Mouse (Mus musculus) thymus, postnatal 36 days (tissue): ENCODE measurements around the gene Npdc1.
"Not testable (repeated sequence)": the region's sequence is repeated elsewhere in the genome, so short reads cannot be mapped to it uniquely, and the experiment has no call there.

ENCODE experiments used
- DNase-seq, 2 experiments: peaks; one replicate each; pipeline ENCODE4 v3.0.0; 2022; ENCODE audit warnings: mixed read lengths in 2 of 2

The Npdc1 gene

DNA sequence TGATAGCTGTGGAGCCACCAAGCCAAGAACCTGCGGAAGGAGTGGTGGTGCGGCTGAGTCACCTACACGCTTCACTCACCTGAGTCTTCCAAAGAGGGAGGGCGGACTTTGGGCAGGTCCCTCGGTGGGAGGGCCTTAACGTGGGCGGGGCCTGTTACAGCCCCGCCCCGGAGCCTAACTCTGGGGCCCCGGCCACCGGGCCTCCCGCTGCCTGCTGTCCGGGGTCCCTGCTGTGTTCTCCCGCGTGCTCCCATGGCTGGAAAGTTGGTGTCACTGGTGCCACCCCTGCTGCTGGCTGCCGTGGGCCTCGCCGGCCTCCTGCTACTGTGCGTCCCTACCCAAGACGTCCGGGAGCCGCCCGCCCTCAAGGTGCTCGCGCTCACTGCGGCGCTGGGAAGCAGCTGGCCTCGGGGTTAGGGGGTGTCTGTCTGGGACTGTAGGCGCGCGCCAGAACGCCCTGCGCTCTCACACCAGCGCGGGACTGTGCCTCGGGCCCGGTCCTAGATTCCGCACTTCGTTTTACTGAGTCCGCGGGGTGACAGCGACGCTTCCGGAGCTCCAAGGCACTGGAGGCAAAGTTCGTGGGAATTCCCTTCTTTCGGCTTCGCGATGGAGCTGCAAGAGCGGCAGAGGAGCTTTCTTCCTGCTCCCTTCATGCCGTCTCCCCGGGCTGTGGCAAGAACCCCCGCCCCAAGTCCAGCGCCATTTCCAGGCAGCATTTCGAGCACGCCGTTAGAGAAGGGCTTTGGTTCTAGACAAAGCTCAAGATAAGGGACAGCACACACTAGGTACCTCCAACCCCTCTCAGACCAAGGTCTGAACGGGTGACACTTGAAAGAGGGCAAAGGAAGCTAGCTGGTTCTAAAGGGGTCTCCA, 3.2 kb upstream of the Npdc1 start, which contains the start of gene Entpd2:
Gene Entpd2, plus strand, starts transcription at position 154 of the 876 bp plus-strand sequence.
- no peak for DNase-seq

DNA sequence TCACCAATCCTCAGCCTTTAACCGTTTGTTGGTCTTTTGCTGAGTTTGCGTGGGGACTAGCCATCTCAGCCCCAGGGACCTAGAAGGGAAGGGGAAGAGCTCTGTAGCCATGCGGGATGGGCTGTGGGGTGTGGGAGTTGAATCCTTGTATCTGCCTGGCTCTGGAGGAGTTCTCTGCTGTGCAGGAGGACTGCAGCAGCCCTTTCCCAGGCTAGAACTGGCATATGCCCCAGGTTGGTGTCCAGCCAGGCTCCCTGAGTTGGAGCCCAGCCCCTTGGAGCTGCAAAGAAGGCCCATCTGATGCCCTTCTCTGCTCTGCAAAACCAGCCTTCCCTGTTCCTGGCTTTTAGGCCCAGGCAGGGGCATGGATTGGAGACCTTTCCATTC, 2.6 kb upstream of the Npdc1 start:
- no peak for DNase-seq

DNA sequence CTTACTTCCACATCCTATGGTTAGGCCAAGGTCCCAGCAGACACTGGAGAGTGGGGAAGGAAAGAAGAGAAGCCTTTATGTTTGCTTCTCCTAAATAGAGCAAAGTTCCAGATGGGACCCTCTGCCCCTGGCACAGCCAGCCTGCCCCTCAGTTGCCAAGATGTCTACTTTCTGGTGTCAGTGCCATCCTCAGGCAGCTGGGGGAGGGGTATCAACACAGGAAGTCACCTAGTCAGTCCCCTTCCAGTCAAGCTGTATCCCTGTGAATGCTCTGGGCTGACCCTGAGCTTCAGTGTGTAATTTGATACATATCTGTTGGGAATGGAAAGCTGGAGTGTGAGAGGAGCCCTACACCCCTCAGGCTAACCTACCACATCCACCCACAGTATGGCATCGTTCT, 2.1 kb upstream of the Npdc1 start:
- no peak for DNase-seq

DNA sequence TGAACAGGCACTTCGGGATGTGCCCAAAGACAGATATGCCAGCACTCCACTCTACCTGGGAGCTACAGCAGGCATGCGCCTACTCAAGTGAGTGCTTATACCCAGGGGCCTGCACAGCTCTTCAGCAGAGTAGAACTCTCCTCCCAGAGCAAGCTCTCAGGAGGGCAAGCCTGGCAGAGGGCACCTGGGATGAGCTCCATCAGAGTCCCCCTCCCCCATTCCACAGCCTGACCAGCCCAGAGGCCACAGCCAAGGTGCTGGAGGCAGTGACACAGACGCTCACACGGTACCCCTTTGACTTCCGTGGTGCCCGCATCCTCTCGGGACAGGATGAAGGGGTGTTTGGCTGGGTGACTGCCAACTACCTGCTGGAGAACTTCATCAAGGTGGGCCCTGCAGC, 1.1 kb upstream of the Npdc1 start:
- DNase-seq: no peak

DNA sequence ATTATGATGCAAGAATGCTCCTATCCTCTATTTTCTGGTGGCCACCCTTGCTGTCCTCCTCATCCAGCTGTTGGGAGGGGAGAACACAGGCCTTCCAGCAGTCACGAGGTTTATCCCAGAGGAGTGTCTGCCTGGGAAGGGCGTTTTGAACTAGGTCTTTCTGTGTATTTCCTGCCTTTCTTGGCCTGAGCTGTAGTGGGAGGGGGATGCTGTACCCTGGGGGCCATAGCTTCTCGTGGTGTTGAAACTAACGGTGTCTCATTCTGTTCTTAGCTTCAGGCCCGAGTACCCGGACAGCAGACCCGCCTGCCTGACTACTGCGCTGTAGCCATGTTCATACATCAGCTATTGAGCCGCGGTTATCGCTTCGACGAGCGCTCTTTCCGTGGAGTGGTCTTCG, 1.1 kb downstream of the Npdc1 start:
- DNase-seq: no peak

DNA sequence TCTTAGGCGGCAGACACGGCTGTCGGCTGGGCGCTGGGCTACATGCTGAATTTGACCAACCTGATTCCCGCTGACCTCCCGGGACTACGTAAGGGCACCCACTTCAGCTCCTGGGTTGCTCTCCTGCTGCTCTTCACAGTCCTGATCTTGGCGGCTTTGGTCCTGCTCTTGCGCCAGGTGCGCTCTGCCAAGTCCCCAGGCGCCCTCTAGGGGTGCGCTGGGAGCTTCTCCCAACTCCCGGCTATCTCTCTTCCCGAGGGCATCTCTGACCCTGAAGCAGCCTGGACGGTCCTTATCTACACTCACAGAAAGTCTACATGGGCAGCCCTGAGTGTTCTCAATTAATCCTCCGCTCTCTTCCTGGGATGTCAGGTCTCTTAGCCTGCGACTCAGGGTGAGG, 1.6 kb downstream of the Npdc1 start:
- peak; percentile 30 to 49 for DNase-seq

DNA sequence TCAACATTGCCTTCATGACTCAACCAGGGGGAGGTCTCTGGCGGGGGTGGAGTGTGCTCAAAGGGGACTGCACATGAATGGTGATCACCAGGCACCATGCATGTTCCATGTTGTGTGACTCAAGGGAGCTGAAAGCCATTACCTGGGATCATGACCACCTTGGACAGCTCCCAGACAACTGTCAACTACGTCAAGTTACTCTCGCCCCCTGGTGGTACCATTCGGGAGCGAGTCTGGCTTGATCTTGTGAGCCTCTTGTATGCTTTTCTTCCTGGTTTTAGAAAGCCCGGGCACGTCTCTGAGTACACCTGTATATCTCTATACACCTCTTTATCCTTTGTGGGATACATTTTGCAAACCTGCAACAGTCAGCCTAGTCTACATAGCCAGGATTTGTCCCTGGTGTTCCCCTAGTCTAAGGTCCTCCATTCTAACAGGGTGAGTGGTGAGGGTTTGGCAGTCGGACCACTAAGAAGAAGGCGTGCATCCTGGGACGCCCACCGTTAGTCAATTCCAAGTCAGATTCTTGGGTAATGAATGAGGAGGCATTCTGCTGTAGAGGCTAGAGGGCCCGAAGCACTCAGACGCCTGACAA, 3.3 kb downstream of the Npdc1 start:
- peak; percentile 75 to 80 for DNase-seq

DNA sequence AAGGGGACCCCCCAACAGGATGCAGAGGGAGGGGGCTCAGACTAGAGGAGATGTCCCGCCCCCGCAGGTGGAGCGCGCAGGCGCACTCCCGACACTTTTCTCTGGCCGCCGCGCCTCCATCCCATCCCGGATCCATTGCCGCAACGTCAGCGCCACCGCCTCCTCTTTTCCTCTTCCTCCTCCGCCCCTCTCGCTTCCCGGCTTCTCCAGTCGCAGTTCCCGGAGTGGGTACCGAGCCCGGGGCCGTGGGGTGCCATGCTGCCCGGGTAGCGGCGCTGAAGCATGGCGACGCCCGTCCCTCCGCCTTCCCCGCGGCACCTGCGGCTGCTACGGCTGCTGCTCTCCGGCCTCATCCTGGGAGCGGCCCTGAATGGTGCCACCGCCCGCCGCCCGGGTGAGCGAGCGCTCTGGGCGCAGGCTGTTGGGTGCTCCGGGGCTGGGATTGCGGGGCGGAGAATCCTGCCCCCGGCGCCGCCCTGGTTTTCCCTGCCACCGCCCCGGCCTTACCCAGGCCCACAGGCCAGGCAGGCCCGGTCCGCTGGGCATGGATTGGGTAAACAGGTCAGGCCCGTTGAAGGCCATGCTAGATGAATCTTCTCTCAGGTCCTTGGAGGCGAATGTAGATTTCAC, 3.9 kb downstream of the Npdc1 start:
- DNase-seq: peak; percentile 42 to 53

DNA sequence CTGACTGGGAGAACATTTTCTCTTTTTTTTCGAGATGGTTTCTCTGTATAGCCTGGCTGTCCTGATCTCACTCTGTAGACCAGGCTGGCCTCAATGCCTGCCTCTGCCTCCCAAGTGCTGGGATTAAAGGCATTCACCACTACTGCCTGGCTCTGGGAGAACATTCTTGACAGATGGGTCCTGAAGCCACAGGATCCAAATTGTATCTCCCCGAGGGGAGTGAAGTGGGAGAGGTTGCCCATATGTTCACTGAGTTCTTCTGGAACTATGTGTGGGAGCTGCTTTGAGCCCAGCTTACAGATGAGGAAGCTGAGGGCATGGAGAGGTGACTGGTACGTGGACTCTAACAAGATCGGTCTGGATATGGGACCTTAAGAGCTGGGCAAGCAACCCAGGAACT, 4.8 kb downstream of the Npdc1 start:
- DNase-seq: no peak

DNA sequence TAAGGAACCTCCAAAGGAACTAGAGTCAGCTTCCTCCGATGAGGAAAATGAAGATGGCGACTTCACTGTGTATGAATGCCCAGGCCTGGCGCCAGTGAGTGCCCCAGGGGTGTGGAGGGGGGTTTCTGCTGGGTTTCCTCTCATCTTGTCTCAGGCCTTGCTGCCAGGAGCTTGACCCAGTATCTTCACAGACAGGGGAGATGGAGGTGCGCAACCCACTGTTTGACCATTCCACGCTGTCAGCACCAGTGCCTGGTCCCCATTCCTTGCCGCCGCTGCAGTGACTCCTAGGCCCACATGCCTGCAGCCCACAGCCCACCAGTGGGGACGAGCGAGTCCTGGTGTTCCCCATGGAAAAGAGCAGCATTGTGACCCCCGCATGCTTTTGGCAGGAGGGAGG, 9.8 kb downstream of the Npdc1 start:
- DNase-seq: no peak

DNA sequence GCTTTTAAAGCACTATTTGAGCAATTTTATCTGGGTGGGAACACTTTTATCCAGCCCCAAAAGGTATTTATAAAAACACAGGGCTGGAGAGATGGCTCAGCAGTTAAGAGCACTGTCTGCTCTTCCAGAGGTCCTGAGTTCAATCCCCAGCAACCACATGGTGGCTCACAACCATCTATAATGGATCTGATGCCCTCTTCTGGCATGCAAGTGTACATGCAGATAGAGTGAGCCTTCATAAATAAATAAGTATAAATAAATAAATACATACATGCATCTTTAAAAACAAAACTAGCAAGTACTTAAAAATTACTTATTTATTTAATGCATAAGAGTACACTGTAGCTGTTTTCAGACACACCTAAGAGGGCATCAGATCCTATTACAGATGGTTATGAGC, 14.3 kb downstream of the Npdc1 start:
- DNase-seq: not testable (repeated sequence)

DNA sequence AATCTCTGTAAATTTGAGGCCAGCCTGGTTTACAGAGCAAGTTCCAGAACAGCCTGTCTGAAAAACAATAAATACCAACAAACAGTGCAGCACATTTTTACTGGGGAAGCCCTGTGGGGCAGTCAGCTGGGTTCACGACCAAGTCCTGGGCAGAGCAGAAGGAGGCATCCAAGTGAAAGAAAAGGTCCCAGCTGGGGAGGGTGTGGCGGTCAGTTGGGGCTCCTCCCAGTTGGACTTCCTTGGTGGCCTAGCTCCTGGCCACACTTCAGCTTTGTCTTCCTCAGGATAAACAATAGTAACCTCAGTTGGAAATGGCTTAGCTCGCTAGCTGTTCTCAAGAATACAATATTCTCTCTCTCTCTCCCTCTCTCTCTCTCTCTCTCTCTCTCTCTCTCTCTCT, 18.3 kb downstream of the Npdc1 start:
- DNase-seq: no peak

DNA sequence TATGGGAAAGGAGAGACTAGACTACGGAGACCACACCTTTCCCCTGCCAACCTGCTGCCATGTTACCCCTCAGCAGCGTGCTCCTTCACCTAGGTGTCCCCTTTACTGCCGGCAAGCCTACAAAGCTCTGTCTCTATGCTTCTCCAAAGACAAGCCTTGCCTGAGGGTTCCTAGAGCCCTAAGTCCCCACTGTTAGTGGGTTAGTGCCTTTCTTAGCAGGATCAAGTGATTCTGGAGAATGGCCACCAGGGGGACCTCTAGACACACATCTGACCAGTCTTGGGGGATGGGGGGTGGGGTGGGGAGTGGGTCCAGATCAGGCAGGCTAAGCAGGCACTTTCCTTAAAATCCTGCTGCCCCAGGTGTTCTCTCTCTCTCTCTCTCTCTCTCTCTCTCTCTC, 22.7 kb downstream of the Npdc1 start:
- DNase-seq: peak; percentile 50 to 54

DNA sequence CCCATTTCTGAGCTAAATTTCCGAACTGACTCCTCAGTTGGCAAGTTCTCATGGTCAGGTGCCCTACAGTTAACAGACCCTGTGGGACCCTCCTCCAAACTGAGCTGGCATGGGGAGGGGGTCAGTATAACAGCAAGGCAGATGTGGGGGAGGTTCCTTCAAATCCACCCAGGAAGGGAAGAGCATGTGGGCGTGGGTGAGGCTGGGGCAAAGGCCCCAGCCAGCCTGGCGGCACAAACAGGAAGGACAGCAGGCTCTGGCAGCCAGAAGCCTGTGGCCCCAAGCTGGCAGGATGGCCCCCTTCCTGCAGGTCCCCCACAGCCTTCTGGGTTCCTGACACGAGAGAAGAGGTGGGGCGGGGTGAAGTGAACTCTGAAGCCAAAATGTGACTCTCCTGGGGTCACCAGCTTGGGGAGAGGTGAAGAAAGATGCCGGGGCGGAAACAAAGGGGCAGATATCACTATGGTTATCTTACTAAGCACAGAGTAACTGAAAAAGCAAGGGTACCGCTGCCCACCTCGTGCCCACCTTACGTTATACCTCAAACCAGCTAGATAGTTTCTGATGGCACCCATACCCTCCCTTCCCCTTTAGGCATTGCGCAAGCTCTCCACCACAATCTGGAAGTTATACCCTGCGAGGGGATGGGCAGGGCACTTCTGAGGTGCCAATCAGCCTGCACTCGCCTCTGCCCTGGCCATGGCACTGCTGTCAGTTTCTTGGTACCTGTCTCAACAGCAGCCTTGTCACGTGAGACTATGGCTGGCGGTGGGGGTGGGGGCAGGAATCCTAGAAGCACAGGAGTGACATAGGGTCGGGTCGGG, 23.6 kb downstream of the Npdc1 start, which contains the start of gene Fut7:
Gene Fut7, plus strand, starts transcription at position 681 of the 824 bp plus-strand sequence.
- peak; percentile 46 to 61 for DNase-seq

DNA sequence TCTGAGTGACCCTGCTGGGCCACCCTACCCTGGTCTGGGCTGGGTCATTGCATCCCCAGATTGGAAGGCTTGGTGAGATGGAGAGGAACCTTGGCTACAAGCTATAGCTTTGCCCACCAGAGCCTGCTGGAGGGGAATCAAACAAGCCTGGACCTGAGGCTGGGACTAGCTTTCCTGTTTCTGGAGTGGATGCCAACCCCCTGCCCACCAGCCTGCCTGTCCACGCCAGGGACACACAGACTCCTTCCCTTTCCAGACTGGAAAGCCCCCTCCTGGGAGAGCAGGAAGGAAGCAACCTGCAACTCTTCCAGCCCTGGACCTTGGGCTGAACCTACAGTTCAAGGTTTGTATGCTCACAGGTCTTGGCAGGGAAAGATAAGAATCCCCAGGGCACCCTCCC, 24.5 kb downstream of the Npdc1 start:
- DNase-seq: no peak

DNA sequence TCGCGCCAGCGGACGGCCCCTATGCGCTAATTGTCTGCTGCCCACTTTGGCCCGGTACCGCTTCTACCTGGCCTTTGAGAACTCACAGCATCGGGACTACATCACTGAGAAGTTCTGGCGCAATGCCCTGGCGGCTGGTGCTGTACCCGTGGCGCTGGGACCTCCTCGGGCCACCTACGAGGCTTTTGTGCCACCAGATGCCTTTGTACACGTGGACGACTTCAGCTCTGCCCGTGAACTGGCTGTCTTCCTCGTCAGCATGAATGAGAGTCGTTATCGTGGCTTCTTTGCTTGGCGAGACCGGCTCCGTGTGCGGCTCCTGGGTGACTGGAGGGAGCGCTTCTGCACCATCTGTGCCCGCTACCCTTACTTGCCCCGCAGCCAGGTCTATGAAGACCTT, 26.3 kb downstream of the Npdc1 start:
- peak in 1 of 2 experiments; percentile 5 for DNase-seq

DNA sequence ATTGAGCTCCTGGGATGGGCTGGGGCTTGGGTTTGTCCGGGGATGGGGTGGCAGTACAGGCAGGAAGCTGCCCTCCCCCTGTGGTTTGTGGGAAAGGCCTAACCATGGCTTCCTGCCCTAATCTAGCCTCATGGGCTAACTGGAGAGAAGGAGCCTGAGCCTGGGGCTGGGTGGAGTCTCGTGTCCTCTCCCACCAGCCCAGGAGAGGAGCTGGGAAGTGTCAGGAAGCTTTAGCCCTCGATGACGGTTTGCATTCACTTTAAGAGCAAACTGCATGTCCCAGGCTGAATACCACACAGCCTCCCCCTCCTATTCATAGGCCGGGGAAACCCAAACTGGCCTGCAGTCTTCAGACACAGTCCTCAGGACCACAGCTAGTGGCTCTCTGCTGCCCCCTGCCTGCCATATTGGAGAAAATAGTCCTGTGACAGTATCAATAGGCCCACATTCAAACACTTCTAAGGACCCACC, 27.6 kb downstream of the Npdc1 start:
- DNase-seq: peak; percentile 59 to 63

DNA sequence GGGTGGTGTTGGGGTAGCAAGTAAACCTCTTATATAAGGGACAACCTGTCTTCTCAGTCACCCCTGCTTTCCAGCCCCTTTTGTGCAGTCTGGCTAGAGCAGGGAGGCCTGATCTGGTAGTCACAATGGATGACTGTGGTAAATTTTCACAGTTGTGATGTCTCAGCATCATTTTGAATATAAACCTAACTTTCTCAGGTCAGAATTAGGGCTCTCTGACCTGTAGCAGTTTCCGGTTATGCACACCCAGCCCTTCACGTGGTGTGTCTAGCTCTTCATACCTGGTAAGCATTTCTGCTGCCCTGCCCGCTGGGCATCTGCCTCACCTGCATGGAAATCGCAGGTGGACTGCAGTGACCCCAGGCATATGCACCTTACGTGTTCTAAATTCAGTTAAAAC, 28.1 kb downstream of the Npdc1 start:
- DNase-seq: peak in 1 of 2 experiments; percentile 6

DNA sequence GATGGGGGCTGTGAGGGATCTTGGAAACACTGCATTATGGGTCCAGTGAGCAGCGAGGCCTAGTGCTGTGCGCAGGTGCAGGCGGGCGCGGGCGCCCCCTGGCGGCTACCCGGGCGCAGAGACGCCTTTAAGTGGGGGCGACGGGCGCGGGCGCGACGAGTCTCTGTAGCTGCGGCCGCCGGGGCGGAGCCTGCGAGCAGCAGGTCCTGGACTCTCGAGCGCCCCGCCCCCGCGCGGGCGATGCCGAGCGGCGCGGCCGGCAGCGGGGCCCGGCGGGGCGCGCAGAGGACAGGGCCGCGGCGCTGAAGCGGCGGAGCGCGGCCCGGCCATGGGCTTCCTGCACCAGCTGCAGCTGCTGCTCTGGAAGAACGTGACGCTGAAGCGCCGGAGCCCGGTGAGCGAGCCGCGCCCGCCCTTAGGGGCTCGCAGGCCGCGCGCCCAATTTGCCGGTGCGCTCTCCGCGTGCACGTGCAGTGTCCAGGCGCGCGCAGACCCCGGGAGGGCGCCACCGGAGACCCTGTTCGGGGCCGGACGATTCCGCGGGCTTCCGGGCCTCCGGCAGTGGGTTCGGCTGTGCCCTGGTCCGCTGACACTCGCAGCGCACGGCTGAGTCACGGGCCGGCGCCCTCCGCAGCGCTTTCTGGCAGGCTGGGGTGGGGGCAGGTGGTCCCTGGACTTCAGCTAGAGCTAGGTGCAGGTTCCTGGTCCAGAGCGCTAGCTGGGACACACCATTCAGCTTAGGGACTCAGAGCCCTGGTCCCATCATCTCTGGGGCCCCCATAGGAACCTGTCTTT, 29.5 kb downstream of the Npdc1 start, which contains the start of gene Abca2:
Gene Abca2, plus strand, starts transcription at position 262 of the 795 bp plus-strand sequence.
- DNase-seq: peak; percentile 95 to 96

DNA sequence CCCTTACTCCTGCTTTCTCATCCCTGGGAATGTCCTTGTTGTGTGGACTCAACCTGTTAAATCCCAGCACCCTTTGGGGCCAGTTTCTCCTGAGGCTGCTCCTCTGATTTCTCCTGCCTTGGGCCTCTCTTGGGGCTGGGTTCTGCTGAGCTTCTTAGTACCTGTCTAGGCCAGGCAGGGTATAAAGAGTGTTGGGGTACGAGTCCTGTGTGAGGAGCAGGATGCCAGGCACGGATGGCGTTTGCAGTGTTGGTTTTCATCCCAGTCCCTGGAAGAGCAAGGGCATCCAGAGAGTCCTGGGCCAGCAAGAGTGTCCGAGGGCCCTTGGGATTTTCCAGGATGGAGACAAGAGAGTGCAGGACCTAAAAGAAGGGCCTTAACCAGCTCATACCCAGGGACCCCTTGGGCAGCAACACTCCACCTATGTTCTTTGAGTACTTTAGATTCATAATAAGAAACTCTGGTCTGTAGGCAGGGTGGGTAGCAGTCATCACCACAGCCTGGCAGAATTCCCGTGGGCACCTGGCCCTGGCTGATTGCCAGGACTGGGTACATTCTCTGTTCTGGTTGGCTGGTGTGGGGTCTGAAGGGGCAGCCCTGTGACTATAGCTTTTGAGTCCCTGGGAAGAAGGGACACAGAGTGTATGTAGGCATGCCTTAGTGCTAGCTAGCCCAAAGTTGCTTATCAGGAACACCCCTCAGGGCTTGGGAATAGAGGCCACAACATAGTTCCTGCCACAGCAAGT, 30.5 kb downstream of the Npdc1 start:
- DNase-seq: peak in 1 of 2 experiments; percentile 11
